Mouse (Mus musculus) lung, postnatal 10 days (tissue): ENCODE measurements around the gene Rtp4.
A peak's percentile ranks its signal among the peaks of the same experiment; 100 is the strongest.

Experiments
- DNase-seq: peaks from one replicate; pipeline ENCODE4 v3.0.0; 2021

Gene Rtp4

DNA sequence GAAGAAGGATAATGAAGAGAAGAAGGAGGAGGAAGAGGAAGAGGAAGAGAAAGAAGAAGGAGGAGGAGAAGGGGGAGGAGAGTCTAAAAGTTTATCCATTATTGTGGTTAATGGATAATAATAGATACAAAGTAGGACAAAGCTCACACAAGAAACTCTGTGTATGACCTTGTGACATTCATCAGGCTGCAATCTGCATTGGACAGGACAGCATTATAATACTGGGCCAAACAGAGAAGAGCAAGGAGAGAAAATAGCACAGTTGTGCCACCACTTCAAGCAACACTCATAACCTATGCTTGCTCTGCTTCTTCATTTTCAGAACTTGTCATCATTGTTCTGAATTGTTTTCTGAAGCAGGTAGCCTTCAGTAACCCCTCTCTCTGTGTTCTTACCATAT lies 72.4 kb downstream of the Rtp4 start:
- DNase-seq: no peak

DNA sequence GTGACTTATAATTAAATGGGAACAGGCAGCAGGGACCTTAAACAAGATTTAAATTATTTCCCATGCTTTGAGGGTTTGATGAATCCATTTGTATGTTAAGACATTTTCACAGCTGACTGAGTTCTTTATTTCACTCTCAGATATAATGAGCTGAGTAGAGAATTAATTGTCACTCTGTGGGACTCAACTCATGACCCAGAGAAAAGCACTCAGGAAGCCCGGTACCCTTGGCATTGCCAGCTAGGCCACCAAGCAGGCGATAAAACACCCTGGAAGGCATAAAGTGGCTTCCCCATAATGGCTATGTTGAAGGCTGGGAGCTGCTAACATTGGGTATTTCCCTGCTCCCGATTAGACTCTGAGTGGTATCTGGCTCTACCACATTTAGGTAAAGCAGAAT lies 76.6 kb downstream of the Rtp4 start:
- DNase-seq: no peak

DNA sequence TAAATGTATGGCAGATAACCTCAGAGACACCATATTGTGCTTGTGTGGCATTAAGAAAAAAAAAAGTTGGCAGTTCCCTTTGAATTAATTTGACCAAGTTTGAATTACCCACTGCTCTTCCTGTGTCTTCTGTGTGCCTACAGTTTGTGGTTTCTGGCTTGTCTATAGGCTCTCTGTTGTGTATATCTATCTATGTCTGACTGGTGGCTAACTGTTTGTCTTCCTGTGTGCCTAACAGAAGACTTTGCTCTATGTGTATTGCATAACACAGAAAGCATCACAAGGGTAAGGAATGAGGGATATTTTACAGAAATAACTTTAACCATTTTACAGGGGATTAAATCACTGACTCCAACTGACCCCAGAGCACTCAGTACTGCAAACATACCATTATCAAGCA lies 77.9 kb downstream of the Rtp4 start:
- no peak for DNase-seq

DNA sequence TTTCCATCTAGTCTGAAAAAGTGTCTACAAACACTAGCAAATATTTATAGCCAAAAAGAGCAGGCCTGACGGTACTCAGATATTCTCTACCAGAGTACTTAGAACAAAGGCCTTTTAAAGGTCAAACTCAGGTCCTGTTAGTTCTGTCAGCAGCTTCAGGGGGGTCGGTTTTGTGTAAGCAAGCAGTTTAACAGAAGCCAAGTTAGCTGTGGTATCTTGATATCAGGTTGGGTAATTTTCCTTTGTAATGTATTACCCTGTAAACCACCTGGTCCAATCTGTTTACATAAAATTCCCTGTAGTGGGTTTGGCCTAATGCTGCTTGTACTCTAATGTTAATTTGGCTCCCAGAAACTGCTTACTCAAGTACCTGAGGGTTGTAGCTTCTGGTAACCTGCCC lies 86.1 kb downstream of the Rtp4 start:
- DNase-seq: no peak

DNA sequence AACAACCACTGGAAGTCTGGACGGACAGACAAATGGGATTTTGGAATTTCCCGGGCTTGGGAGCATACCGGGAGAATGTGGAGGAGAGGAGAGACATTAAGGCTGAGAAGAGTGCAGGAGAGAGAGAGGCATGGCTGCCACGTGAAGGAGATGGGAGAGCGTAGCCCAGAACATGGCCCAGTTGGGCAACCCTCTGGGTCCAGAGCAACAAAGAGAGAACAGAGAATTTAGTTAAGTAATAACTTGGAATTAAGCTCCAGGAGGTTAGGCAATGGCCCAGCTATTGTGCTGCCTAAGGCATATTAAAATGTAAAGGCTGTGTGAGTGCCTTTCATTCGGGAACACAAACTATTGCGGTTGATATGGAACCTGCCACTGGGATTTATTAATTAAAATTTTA lies 86.6 kb downstream of the Rtp4 start:
- no peak for DNase-seq

DNA sequence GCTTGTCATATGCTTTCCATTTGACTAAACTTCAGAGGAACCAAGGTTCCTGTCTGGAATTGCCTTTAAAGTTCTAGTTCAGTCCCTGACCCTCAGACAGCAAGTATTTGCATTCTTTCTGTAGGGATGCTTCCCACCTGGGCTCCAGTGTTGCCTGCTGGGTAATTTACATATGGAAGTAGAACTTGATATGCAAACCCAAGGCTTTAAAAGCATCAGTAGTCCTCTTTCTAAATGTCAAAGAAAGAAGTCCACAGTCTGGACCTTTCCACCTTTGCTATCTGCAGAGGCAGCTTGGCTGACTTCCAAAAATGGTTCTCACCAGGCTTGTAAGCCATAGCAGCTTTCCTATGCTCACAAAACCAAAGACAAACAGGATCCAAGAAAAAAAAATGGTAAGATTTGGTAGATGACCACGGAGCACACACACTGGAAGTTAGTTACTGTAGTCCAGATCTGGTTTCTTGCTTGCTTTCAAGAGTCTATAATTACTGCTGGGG lies 87.9 kb downstream of the Rtp4 start:
- no peak for DNase-seq

DNA sequence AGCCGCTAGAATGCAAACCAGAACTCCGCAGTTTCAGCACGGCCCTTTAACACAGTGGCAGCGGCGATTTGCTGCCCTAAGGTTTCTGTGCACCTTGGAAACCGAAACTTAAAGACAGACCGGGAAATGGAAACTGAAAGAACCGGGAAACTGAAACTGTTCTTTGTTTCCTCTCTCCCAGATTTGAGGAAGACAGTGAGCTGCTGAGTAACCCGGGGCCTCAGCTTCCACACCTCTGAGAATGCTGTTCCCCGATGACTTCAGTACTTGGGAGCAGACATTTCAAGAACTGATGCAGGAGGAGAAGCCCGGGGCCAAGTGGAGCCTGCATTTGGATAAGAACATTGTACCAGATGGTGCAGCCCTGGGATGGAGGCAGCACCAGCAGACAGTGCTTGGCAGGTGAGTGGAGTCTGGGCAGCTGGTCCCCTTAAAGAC lies 89.7 kb downstream of the Rtp4 start:
- DNase-seq: peak; percentile 33

DNA sequence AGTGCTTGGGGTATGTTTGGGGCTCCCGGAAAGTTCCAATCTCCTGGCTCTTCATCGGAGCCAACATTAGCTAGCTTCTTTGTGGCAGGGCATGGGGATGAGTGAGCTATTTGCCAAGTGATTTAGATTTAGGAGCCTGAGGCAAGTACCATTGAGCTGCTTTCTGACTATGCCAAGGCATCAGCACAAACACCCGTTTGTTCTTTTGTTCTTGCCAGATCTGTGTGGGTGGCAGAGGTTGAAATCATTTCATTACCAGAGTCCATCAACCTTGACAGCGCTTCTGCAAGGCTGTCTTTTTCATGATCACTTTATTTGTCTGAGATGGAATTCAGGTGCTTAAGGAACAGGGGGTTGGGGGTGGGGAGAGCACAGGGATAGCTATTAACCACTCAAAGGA lies 104.1 kb downstream of the Rtp4 start:
- no peak for DNase-seq

DNA sequence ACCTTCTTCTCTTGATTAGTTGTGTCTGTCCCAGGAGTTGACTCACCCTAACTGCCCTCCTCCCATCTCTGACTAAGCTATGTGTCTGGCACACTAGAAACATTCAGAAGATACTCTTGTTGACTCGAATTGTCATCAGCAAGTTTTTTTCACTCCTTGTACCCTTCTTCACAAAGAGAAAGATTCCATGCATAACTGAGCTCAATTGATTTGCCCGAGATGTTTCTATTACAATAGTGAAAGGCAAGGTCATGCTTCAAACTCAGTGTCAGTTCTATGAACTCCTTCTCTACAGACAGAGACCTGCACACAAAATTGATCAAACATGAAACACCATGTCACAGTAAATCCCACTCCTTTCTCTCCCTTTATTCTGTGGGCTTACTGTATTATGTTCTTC lies 111.4 kb downstream of the Rtp4 start:
- DNase-seq: no peak

DNA sequence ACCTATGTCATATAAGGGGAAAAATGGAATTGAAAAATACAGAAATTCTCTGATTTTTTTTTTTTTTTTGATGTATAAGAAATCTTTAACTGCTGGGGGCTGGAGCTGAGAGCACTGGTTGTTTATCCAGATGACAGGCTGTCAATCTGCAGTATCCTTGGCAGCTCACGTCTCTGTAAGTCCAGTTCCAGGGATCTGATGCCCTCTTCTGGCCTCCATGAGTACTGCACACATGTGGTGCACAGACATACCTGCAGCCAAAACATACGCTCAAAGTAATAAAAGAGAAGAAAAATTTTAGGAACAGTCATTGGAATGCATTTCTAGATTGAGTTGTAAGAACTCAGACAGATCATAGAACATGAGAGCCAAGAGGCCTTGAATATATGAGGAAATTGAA lies 112.6 kb downstream of the Rtp4 start:
- no peak for DNase-seq

DNA sequence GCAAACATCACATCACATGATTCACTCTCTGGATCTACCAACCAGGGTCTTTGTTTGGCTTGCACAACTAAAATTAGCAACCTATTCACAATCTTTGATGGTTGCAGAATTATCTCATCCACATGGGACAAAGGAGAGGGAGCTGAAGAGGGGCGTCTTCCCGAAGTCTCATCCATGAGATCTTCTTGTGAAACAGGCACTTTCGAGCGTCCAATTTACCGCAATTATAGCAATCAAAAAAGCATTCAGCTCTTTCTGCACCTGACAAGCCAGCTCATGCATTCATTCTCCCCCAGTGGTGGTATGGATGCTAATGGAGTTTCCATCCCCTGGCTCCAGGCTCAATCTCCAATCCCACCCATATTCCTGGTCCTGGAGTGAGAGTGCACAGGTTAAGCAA lies 132.9 kb downstream of the Rtp4 start:
- no peak for DNase-seq

DNA sequence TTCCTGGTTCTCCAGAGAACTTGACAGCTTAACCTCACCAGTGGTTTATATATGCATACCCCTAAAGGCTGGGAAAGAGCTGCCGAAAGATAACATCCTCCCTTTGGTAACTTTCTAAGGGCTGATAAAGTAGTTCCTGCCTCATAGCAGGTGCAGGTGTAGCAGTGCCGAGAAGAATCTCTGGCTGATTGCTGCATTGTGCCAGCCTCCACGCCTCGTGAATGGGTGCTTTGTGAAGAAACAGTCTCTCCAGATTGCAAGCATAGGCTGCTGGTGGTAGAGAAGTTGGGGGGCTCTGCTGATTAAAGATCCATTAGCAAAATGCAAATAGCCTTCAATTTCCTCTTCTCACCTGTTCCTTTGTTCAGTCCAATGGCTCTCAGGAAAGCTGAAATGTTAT lies 133.4 kb downstream of the Rtp4 start:
- no peak for DNase-seq

DNA sequence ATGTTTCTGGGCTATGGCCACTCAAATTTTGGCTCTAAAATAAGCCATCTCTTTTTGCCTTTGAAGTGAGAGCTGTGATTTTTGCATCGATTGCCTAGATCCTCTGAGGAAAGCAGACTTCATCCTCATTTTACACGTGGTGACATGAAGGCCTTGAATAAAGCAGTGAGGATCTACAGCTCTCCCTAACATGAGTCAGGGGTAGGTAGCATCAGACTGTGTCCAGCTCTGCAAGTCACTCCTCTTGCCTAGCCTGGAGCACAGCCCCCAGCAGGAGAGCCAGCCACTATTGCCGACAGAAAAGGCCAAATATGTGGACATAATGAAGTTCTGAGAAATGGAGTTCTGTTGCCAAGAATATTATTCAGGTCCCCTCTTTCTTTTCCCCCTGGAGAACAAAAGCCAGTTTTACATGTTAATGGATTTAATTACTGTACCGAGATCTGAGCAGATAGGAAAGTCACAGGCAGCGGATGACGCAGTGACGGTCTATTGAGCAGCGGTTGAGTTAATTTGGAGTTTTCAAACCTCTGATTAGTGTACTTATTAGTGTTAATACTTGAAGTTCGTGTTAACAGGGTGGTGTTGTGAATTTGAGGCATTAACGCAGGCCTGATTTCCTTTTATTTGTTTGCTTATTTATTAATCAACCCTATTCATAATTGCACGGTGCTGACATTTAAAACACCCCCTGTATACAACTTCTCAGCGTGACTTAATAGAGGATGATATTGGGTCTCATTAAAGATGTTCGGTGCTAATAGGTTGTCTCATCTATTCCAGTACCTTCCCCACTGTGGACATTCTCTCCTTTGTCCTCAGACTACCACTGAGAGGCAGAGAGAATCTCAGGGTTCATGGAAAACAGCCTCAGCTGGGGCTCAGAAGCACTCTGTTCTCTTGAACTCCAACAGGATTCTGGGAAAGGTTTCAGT lies 139.8 kb downstream of the Rtp4 start:
- no peak for DNase-seq
